Mouse (Mus musculus): ENCODE measurements at regions not wholly inside any gene's neighbourhood (a gene's known extent, or its start where the extent isn't known, plus 50 kb on each side); places are given as distances from the start of the nearest gene placed in this dataset.
A peak's percentile ranks its signal among the peaks of the same experiment; 100 is the strongest.
"Not testable (repeated sequence)": the region's sequence is repeated elsewhere in the genome, so short reads cannot be mapped to it uniquely, and the experiment has no call there.

- DNase-seq, result no peak
Measured at GRCm38 (mm10) chr1:185851262-185851893, 265.7 kb downstream of the Lyplal1 start.

GRCm38 (mm10) chr1:185861692-185862091 is 255.4 kb downstream of the Lyplal1 start:
- DNase-seq, result no peak

GRCm38 (mm10) chr1:185865945-185866344 is 251.2 kb downstream of the Lyplal1 start:
- DNase-seq, result no peak

GRCm38 (mm10) chr1:185866612-185867011 is 250.5 kb downstream of the Lyplal1 start:
- DNase-seq, result no peak

GRCm38 (mm10) chr1:185867018-185867417 is 250.1 kb downstream of the Lyplal1 start:
- no peak for DNase-seq

- DNase-seq, result no peak
Measured at GRCm38 (mm10) chr1:185868721-185869120, 248.4 kb downstream of the Lyplal1 start.

GRCm38 (mm10) chr1:185887031-185887430 is 230.1 kb downstream of the Lyplal1 start:
- no peak for DNase-seq

GRCm38 (mm10) chr1:185891814-185892213 is 225.3 kb downstream of the Lyplal1 start:
- DNase-seq, result no peak

- no peak for DNase-seq
Measured at GRCm38 (mm10) chr1:185893421-185893820, 223.7 kb downstream of the Lyplal1 start.

GRCm38 (mm10) chr1:185898475-185898874 is 218.6 kb downstream of the Lyplal1 start:
- DNase-seq, result no peak

GRCm38 (mm10) chr1:185900316-185900715 is 216.8 kb downstream of the Lyplal1 start:
- DNase-seq, result no peak

GRCm38 (mm10) chr1:185902395-185902794 is 214.7 kb downstream of the Lyplal1 start:
- DNase-seq, result no peak

- peak; percentile 16 for DNase-seq
Measured at GRCm38 (mm10) chr1:185905666-185906065, 211.4 kb downstream of the Lyplal1 start.

GRCm38 (mm10) chr1:185915579-185915978 is 201.5 kb downstream of the Lyplal1 start:
- DNase-seq, result no peak

GRCm38 (mm10) chr1:185918663-185919062 is 198.4 kb downstream of the Lyplal1 start:
- DNase-seq, result no peak

GRCm38 (mm10) chr1:185923723-185924122 is 193.4 kb downstream of the Lyplal1 start:
- no peak for DNase-seq

- no peak for DNase-seq
Measured at GRCm38 (mm10) chr1:185929000-185929399, 188.1 kb downstream of the Lyplal1 start.

GRCm38 (mm10) chr1:185929761-185930160 is 187.3 kb downstream of the Lyplal1 start:
- no peak for DNase-seq

GRCm38 (mm10) chr1:185933623-185934022 is 183.5 kb downstream of the Lyplal1 start:
- DNase-seq, result no peak

GRCm38 (mm10) chr1:185937026-185937425 is 180.1 kb downstream of the Lyplal1 start:
- DNase-seq, result no peak

- no peak for DNase-seq
Measured at GRCm38 (mm10) chr1:185939914-185940313, 177.2 kb downstream of the Lyplal1 start.

GRCm38 (mm10) chr1:185940511-185940910 is 176.6 kb downstream of the Lyplal1 start:
- DNase-seq, result no peak

- DNase-seq, result no peak
Measured at GRCm38 (mm10) chr1:185951163-185951562, 165.9 kb downstream of the Lyplal1 start.

- not testable (repeated sequence) for DNase-seq
Measured at GRCm38 (mm10) chr1:185955821-185956220, 161.3 kb downstream of the Lyplal1 start.

- peak; percentile 24 for DNase-seq
Measured at GRCm38 (mm10) chr1:185957557-185957956, 159.6 kb downstream of the Lyplal1 start.
